Mouse (Mus musculus): ENCODE data around the gene Kcnab3.

DNA sequence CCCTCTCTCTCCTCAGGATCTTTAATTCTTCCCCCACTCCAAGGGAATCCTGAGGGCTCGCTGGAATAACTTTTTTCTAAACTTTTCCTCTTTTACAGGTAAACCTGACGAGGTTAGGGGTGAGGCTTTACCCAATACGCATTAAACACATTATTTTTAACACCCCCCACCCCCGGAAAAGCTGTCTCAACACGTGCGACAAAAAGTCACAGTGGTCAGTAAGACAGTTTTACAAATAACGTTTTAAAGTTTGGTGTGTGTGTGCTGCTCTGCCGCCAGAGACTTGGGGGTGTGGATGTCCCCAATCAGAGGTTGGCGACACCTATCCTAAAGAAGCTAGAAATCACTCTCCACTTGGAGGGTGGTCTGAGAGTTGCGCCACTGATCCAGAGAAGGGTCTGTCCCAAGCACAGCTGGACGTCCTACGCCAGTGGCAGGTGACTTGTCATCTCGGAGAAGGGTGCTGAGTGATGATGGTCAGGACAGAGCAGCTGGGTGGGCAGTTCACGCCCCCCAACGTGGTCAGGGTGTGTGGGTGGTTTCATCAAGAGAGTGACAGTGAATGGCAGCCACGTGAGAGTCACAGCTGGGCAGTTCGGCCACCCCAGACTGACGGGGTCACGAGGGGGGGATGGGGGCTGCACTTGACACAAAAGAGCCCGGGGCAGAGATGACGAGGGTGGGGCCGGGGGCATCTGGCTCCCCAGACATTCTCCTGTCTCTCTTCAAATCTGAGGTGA, 41.7 kb downstream of the Kcnab3 start:
- TF ChIP-seq TAL1 (IDR thresholded peaks at IDR 0.05; ENCODE audit: low read length) (no peak), GATA1 (IDR thresholded peaks at IDR 0.05; ENCODE audit: low read length) (no peak)

Measured in erythroblast, embryonic 14.5 days (primary cell).